Mouse (Mus musculus) right cerebral cortex, postnatal 36 days (tissue): ENCODE results near the gene Ece1.

Experiments used
- DNase-seq, 2 experiments: peaks; one replicate each; pipeline ENCODE4 v3.0.0; 2022; ENCODE audit warnings: low spot score in 2 of 2, mixed read lengths in 1 of 2

Ece1 gene

GRCm38 (mm10) chr4:137881445-137881844 is 19.4 kb downstream of the Ece1 start:
- DNase-seq, result no peak

GRCm38 (mm10) chr4:137882663-137883062 is 20.6 kb downstream of the Ece1 start:
- no peak for DNase-seq

GRCm38 (mm10) chr4:137883513-137884150 is 21.6 kb downstream of the Ece1 start:
- DNase-seq, result no peak

GRCm38 (mm10) chr4:137887337-137887992 is 25.4 kb downstream of the Ece1 start:
- no peak for DNase-seq

GRCm38 (mm10) chr4:137887993-137888388 is 26.0 kb downstream of the Ece1 start:
- no peak for DNase-seq

GRCm38 (mm10) chr4:137890596-137890995 is 28.6 kb downstream of the Ece1 start:
- no peak for DNase-seq

GRCm38 (mm10) chr4:137891553-137892145 is 29.6 kb downstream of the Ece1 start:
- DNase-seq, result peak in 1 of 2 experiments; percentile 44

GRCm38 (mm10) chr4:137892713-137893242 is 30.7 kb downstream of the Ece1 start:
- no peak for DNase-seq

- peak in 1 of 2 experiments; percentile 34 for DNase-seq
These were observed 34.7 kb downstream of the Ece1 start for GRCm38 (mm10) chr4:137896612-137897297.

GRCm38 (mm10) chr4:137897298-137897612 is 35.2 kb downstream of the Ece1 start:
- DNase-seq, result peak; percentile 43 to 70

- DNase-seq, result no peak
These were observed 36.5 kb downstream of the Ece1 start for GRCm38 (mm10) chr4:137898490-137898889.

GRCm38 (mm10) chr4:137902268-137902667 is 40.2 kb downstream of the Ece1 start:
- DNase-seq, result no peak

GRCm38 (mm10) chr4:137902873-137903272 is 40.8 kb downstream of the Ece1 start:
- no peak for DNase-seq

- no peak for DNase-seq
These were observed 43.0 kb downstream of the Ece1 start for GRCm38 (mm10) chr4:137904956-137905551.

- DNase-seq, result no peak
These were observed 45.9 kb downstream of the Ece1 start for GRCm38 (mm10) chr4:137907979-137908378.

- no peak for DNase-seq
These were observed 46.5 kb downstream of the Ece1 start for GRCm38 (mm10) chr4:137908489-137908888.

- DNase-seq, result no peak
These were observed 46.9 kb downstream of the Ece1 start for GRCm38 (mm10) chr4:137908915-137909314.

GRCm38 (mm10) chr4:137909471-137909870 is 47.4 kb downstream of the Ece1 start:
- DNase-seq, result no peak

- no peak for DNase-seq
These were observed 48.5 kb downstream of the Ece1 start for GRCm38 (mm10) chr4:137910382-137911009.

GRCm38 (mm10) chr4:137911657-137912056 is 49.6 kb downstream of the Ece1 start:
- no peak for DNase-seq

GRCm38 (mm10) chr4:137912768-137913305 is 50.8 kb downstream of the Ece1 start:
- DNase-seq, result no peak
